Mouse (Mus musculus): ENCODE measurements at regions not wholly inside any gene's neighbourhood (a gene's known extent, or its start where the extent isn't known, plus 50 kb on each side); places are given as distances from the start of the nearest gene placed in this dataset.
"Not testable (repeated sequence)": the region's sequence is repeated elsewhere in the genome, so short reads cannot be mapped to it uniquely, and the experiment has no call there.

GRCm38 (mm10) chr3:22411976-22412660 is 335.7 kb downstream of the Tbl1xr1 start:
- not testable (repeated sequence) for DNase-seq (ENCODE audit: low read depth, low spot score)

GRCm38 (mm10) chr3:22438027-22438780 is 361.8 kb downstream of the Tbl1xr1 start:
- DNase-seq (ENCODE audit: low read depth, low spot score), result peak; percentile 2

GRCm38 (mm10) chr3:22470542-22470941 is 394.1 kb downstream of the Tbl1xr1 start:
- DNase-seq (ENCODE audit: low read depth, low spot score), result no peak

GRCm38 (mm10) chr3:22492530-22492929 is 416.1 kb downstream of the Tbl1xr1 start:
- no peak for DNase-seq (ENCODE audit: low read depth, low spot score)

Measured in mesoderm, embryonic 11.5 days (tissue).